Mouse (Mus musculus): ENCODE measurements around the gene Ap2a1. TPM values are rescaled to one million over a fixed set of nuclear protein-coding genes. Genes with fewer than 3 reads are reported as not detected.

Gene Ap2a1
- polyA plus RNA-seq, 1 experiment from 2014 or later, result 54.0 TPM

GRCm38 (mm10) chr7:44951960-44952359 is 22.7 kb upstream of the Ap2a1 start:
- no peak for ATAC-seq (ENCODE audit: insufficient number of reproducible peaks, insufficient read depth, low FRiP score, low read depth)

GRCm38 (mm10) chr7:44949922-44950321 is 20.6 kb upstream of the Ap2a1 start:
- 66% methylated on average over 6 of the region's 6 CpGs for WGBS
- peaks cover 2 to 4% of the 10 kb centered on the region in 2 experiments; a peak in 3 of 4 replicates for H3K4me1 ChIP-seq (ENCODE audit: control insufficient read depth in 2 of 2, insufficient read depth in 2 of 2, low read length in 2 of 2)
- H3K36me3 ChIP-seq (ENCODE audit: control insufficient read depth, insufficient read depth, low read length), result no peaks in the 10 kb centered on the region
- peaks cover 30% of the 10 kb centered on the region for H3K27me3 ChIP-seq (ENCODE audit: control insufficient read depth, insufficient read depth, low read length)
- H3K27ac ChIP-seq (replicated peaks in 1 of 2; ENCODE audit: control insufficient read depth in 1 of 2, insufficient read depth in 1 of 2, low read depth in 2 of 2, low read length in 2 of 2), result no peak overlapping the region
- H3K4me2 ChIP-seq (ENCODE audit: low read length), result no peak overlapping the region
- H3K9ac ChIP-seq (ENCODE audit: low read length), result no peak overlapping the region
- no peak overlapping the region for H3K4me3 ChIP-seq (ENCODE audit: control insufficient read depth in 1 of 2, insufficient read depth in 1 of 2, low read depth in 1 of 2, low read length in 2 of 2)
- ATAC-seq (ENCODE audit: insufficient number of reproducible peaks, insufficient read depth, low FRiP score, low read depth), result no peak
- H3K9me3 ChIP-seq (ENCODE audit: control insufficient read depth, low read length), result no peaks in the 10 kb centered on the region

More at GRCm38 (mm10) chr7:44951960-44952359, 22.7 kb upstream of the Ap2a1 start:
- Histone ChIP-seq H3K27me3 (ENCODE audit: control insufficient read depth, insufficient read depth, low read length) (peaks cover 30% of the 10 kb centered on the region), H3K36me3 (ENCODE audit: control insufficient read depth, insufficient read depth, low read length) (no peaks in the 10 kb centered on the region), H3K27ac (replicated peaks in 1 of 2; ENCODE audit: control insufficient read depth in 1 of 2, insufficient read depth in 1 of 2, low read depth in 2 of 2, low read length in 2 of 2) (no peak overlapping the region), H3K9ac (ENCODE audit: low read length) (peak overlapping the region; percentile 73), H3K4me1 (ENCODE audit: control insufficient read depth in 2 of 2, insufficient read depth in 2 of 2, low read length in 2 of 2) (peaks cover 2 to 4% of the 10 kb centered on the region in 2 experiments; a peak in 3 of 4 replicates), H3K4me3 (ENCODE audit: control insufficient read depth in 1 of 2, insufficient read depth in 1 of 2, low read depth in 1 of 2, low read length in 2 of 2) (peak overlapping the region; percentile 55 to 56), H3K4me2 (ENCODE audit: low read length) (peak overlapping the region; percentile 96), H3K9me3 (ENCODE audit: control insufficient read depth, low read length) (no peaks in the 10 kb centered on the region)
- 0% methylated on average over 10 of the region's 10 CpGs for WGBS

- Histone ChIP-seq H3K36me3 (ENCODE audit: control insufficient read depth, insufficient read depth, low read length) (no peaks in the 10 kb centered on the region), H3K4me1 (ENCODE audit: control insufficient read depth in 2 of 2, insufficient read depth in 2 of 2, low read length in 2 of 2) (no peaks in the 10 kb centered on the region), H3K27me3 (ENCODE audit: control insufficient read depth, insufficient read depth, low read length) (no peaks in the 10 kb centered on the region), H3K9ac (ENCODE audit: low read length) (no peak within 1 kb of the TSS), H3K4me2 (ENCODE audit: low read length) (no peak within 1 kb of the TSS), H3K9me3 (ENCODE audit: control insufficient read depth, low read length) (peaks cover 1% of the 10 kb centered on the region; the same call in 1 of the 2 replicates), H3K27ac (replicated peaks in 1 of 2; ENCODE audit: control insufficient read depth in 1 of 2, insufficient read depth in 1 of 2, low read depth in 2 of 2, low read length in 2 of 2) (no peak within 1 kb of the TSS), H3K4me3 (ENCODE audit: control insufficient read depth in 1 of 2, insufficient read depth in 1 of 2, low read depth in 1 of 2, low read length in 2 of 2) (no peak within 1 kb of the TSS)
- 69% methylated on average over 7 of the region's 7 CpGs for WGBS
- no peak for ATAC-seq (ENCODE audit: insufficient number of reproducible peaks, insufficient read depth, low FRiP score, low read depth)
Observed at GRCm38 (mm10) chr7:44942904-44943303, 13.6 kb upstream of the Ap2a1 start, which contains the start of gene Tsks. Gene Tsks (plus strand): TSS chr7:44943204.

GRCm38 (mm10) chr7:44938680-44939079 is 9.4 kb upstream of the Ap2a1 start:
- Histone ChIP-seq H3K27ac (replicated peaks in 1 of 2; ENCODE audit: control insufficient read depth in 1 of 2, insufficient read depth in 1 of 2, low read depth in 2 of 2, low read length in 2 of 2) (no peak overlapping the region), H3K4me1 (ENCODE audit: control insufficient read depth in 2 of 2, insufficient read depth in 2 of 2, low read length in 2 of 2) (no peaks in the 10 kb centered on the region), H3K27me3 (ENCODE audit: control insufficient read depth, insufficient read depth, low read length) (no peaks in the 10 kb centered on the region), H3K9ac (ENCODE audit: low read length) (no peak overlapping the region), H3K4me2 (ENCODE audit: low read length) (no peak overlapping the region), H3K36me3 (ENCODE audit: control insufficient read depth, insufficient read depth, low read length) (no peaks in the 10 kb centered on the region), H3K4me3 (ENCODE audit: control insufficient read depth in 1 of 2, insufficient read depth in 1 of 2, low read depth in 1 of 2, low read length in 2 of 2) (no peak overlapping the region), H3K9me3 (ENCODE audit: control insufficient read depth, low read length) (peaks cover 9% of the 10 kb centered on the region; the same call in 1 of the 2 replicates)
- 84% methylated on average over 4 of the region's 4 CpGs for WGBS
- ATAC-seq (ENCODE audit: insufficient number of reproducible peaks, insufficient read depth, low FRiP score, low read depth), result no peak

GRCm38 (mm10) chr7:44928570-44928969 is 726 bp downstream of the Ap2a1 start:
- 0% methylated on average over 1 of the region's 1 CpGs for WGBS
- H3K9me3 ChIP-seq (ENCODE audit: control insufficient read depth, low read length), result no peaks in the 10 kb centered on the region
- peak overlapping the region; percentile 56 to 82; a peak in 3 of 4 replicates for H3K27ac ChIP-seq (replicated peaks in 1 of 2; ENCODE audit: control insufficient read depth in 1 of 2, insufficient read depth in 1 of 2, low read depth in 2 of 2, low read length in 2 of 2)
- peak overlapping the region; percentile 98 for H3K9ac ChIP-seq (ENCODE audit: low read length)
- ATAC-seq (ENCODE audit: insufficient number of reproducible peaks, insufficient read depth, low FRiP score, low read depth), result no peak
- H3K4me1 ChIP-seq (ENCODE audit: control insufficient read depth in 2 of 2, insufficient read depth in 2 of 2, low read length in 2 of 2), result peaks cover 5 to 20% of the 10 kb centered on the region in 2 experiments
- no peaks in the 10 kb centered on the region for H3K27me3 ChIP-seq (ENCODE audit: control insufficient read depth, insufficient read depth, low read length)
- H3K36me3 ChIP-seq (ENCODE audit: control insufficient read depth, insufficient read depth, low read length), result peaks cover 24% of the 10 kb centered on the region
- H3K4me2 ChIP-seq (ENCODE audit: low read length), result peak overlapping the region; percentile 72
- peak overlapping the region; percentile 74 to 100 for H3K4me3 ChIP-seq (ENCODE audit: control insufficient read depth in 1 of 2, insufficient read depth in 1 of 2, low read depth in 1 of 2, low read length in 2 of 2)

- Histone ChIP-seq H3K27me3 (ENCODE audit: control insufficient read depth, insufficient read depth, low read length) (no peaks in the 10 kb centered on the region), H3K27ac (replicated peaks in 1 of 2; ENCODE audit: control insufficient read depth in 1 of 2, insufficient read depth in 1 of 2, low read depth in 2 of 2, low read length in 2 of 2) (no peak overlapping the region), H3K4me3 (ENCODE audit: control insufficient read depth in 1 of 2, insufficient read depth in 1 of 2, low read depth in 1 of 2, low read length in 2 of 2) (no peak overlapping the region), H3K36me3 (ENCODE audit: control insufficient read depth, insufficient read depth, low read length) (peaks cover 50% of the 10 kb centered on the region), H3K9me3 (ENCODE audit: control insufficient read depth, low read length) (no peaks in the 10 kb centered on the region), H3K9ac (ENCODE audit: low read length) (no peak overlapping the region), H3K4me1 (ENCODE audit: control insufficient read depth in 2 of 2, insufficient read depth in 2 of 2, low read length in 2 of 2) (peaks cover 5 to 19% of the 10 kb centered on the region in 2 experiments), H3K4me2 (ENCODE audit: low read length) (no peak overlapping the region)
- no peak for ATAC-seq (ENCODE audit: insufficient number of reproducible peaks, insufficient read depth, low FRiP score, low read depth)
- WGBS, result 75% methylated on average over 3 of the region's 3 CpGs
Observed at GRCm38 (mm10) chr7:44925468-44925867, 3.8 kb downstream of the Ap2a1 start.

GRCm38 (mm10) chr7:44922530-44922929 is 6.8 kb downstream of the Ap2a1 start:
- Histone ChIP-seq H3K4me2 (ENCODE audit: low read length) (no peak overlapping the region), H3K4me1 (ENCODE audit: control insufficient read depth in 2 of 2, insufficient read depth in 2 of 2, low read length in 2 of 2) (peaks cover 4 to 13% of the 10 kb centered on the region in 2 experiments; a peak in 3 of 4 replicates), H3K9ac (ENCODE audit: low read length) (no peak overlapping the region), H3K27ac (replicated peaks in 1 of 2; ENCODE audit: control insufficient read depth in 1 of 2, insufficient read depth in 1 of 2, low read depth in 2 of 2, low read length in 2 of 2) (no peak overlapping the region), H3K4me3 (ENCODE audit: control insufficient read depth in 1 of 2, insufficient read depth in 1 of 2, low read depth in 1 of 2, low read length in 2 of 2) (no peak overlapping the region), H3K36me3 (ENCODE audit: control insufficient read depth, insufficient read depth, low read length) (peaks cover 59% of the 10 kb centered on the region), H3K27me3 (ENCODE audit: control insufficient read depth, insufficient read depth, low read length) (no peaks in the 10 kb centered on the region), H3K9me3 (ENCODE audit: control insufficient read depth, low read length) (no peaks in the 10 kb centered on the region)
- no peak for ATAC-seq (ENCODE audit: insufficient number of reproducible peaks, insufficient read depth, low FRiP score, low read depth)

GRCm38 (mm10) chr7:44919127-44919526 is 10.2 kb downstream of the Ap2a1 start:
- Histone ChIP-seq H3K4me1 (ENCODE audit: control insufficient read depth in 2 of 2, insufficient read depth in 2 of 2, low read length in 2 of 2) (peaks cover 7 to 20% of the 10 kb centered on the region in 2 experiments), H3K27me3 (ENCODE audit: control insufficient read depth, insufficient read depth, low read length) (no peaks in the 10 kb centered on the region), H3K9ac (ENCODE audit: low read length) (no peak overlapping the region), H3K9me3 (ENCODE audit: control insufficient read depth, low read length) (no peaks in the 10 kb centered on the region), H3K36me3 (ENCODE audit: control insufficient read depth, insufficient read depth, low read length) (peaks cover 63% of the 10 kb centered on the region), H3K4me2 (ENCODE audit: low read length) (no peak overlapping the region), H3K27ac (replicated peaks in 1 of 2; ENCODE audit: control insufficient read depth in 1 of 2, insufficient read depth in 1 of 2, low read depth in 2 of 2, low read length in 2 of 2) (no peak overlapping the region), H3K4me3 (ENCODE audit: control insufficient read depth in 1 of 2, insufficient read depth in 1 of 2, low read depth in 1 of 2, low read length in 2 of 2) (no peak overlapping the region)
- no peak for ATAC-seq (ENCODE audit: insufficient number of reproducible peaks, insufficient read depth, low FRiP score, low read depth)
- 90% methylated on average over 5 of the region's 5 CpGs for WGBS
